Mouse (Mus musculus) heart, adult 2 months (tissue): Measurements from ENCODE around the gene Tpk1. TPM values are rescaled to one million over a fixed set of nuclear protein-coding genes. Genes with fewer than 3 reads are reported as not detected.

Source experiments
- DNase-seq, 2 experiments: peaks; one replicate each; pipeline ENCODE4 v3.0.0; 2021
- H3K27ac ChIP-seq: fragments of 200-600 bp; 2 replicates; pipeline ENCODE4 v1.8.1; 2022
- H3K27me3 ChIP-seq: fragments of 200-500 bp; 2 replicates; pipeline ENCODE4 v1.6.1; 2012; ENCODE audit warnings: mild to moderate bottlenecking, low read length, inconsistent platforms, mixed read lengths; ENCODE audit not compliant: control insufficient read depth, insufficient read depth
- H3K36me3 ChIP-seq: fragments of 200-500 bp; 2 replicates; pipeline ENCODE4 v1.6.1; 2012; ENCODE audit warnings: low read length, inconsistent platforms; ENCODE audit not compliant: control insufficient read depth, insufficient read depth
- H3K4me1 ChIP-seq: fragments of 200-500 bp; 2 replicates; pipeline ENCODE4 v1.6.1; 2011; ENCODE audit warnings: low read length; ENCODE audit not compliant: control insufficient read depth, insufficient read depth
- H3K4me3 ChIP-seq: fragments of 200-600 bp; 2 replicates; pipeline ENCODE4 v1.8.1; 2022
- H3K79me2 ChIP-seq: fragments of 200-500 bp; replicated peaks from 2 replicates; pipeline ENCODE4 v1.6.1; 2012; ENCODE audit warnings: mild to moderate bottlenecking, inconsistent platforms, low read length, moderate library complexity, mixed read lengths; ENCODE audit not compliant: control insufficient read depth, insufficient read depth
- H3K9ac ChIP-seq: fragments of 200-500 bp; 2 replicates; pipeline ENCODE4 v1.6.1; 2012; ENCODE audit warnings: low read depth, mild to moderate bottlenecking, control low read depth, inconsistent platforms, low read length, mixed read lengths
- CTCF ChIP-seq: fragments of 200-600 bp; IDR thresholded peaks from 2 replicates; pipeline ENCODE4 v1.8.1; 2022; ENCODE audit warnings: antibody characterized with exemption, mild to moderate bottlenecking, moderate library complexity
- EP300 ChIP-seq: fragments of 200-500 bp; IDR thresholded peaks from 2 replicates; pipeline ENCODE4 v1.6.1; 2011; ENCODE audit warnings: low read depth, low read length, control low read depth; ENCODE audit not compliant: insufficient read depth
- POLR2A ChIP-seq: fragments of 200-500 bp; IDR thresholded peaks from 2 replicates; pipeline ENCODE4 v1.6.1; 2011; ENCODE audit warnings: mild to moderate bottlenecking, low read depth, low read length, control low read depth; ENCODE audit not compliant: insufficient read depth
- WGBS: fragments of 180-500 bp; shearing (Covaris S2); methylation state at CpG from one replicate; pipeline ENCODE4 v1.1.7; 2018; 5-methylcytosine and 5-hydroxymethylcytosine counted together
- intact Hi-C: fragments of 180-260 bp; cut with DNase I; formaldehyde crosslinking; loops from one replicate; pipeline ENCODE4 v1.15.1; 2025
- polyA plus RNA-seq: library from polyadenylated mRNA; depleted of rRNA; stranded (reverse); fragments of >200 nt; gene quantifications from 2 replicates; pipeline ENCODE4 v1.2.3, GENCODE M21; 2012
- total RNA-seq, 2 experiments: library from RNA; stranded (reverse); gene quantifications; 2 replicates each; pipeline ENCODE4 v1.2.3; 2021

Tpk1 gene
- total and polyA plus RNA-seq, 3 experiments: 1.4 to 5.4 (median 1.9) TPM

- Histone ChIP-seq H3K79me2 (no peaks in the 10 kb centered on the region), H3K9ac (no peak overlapping the region), H3K36me3 (no peaks in the 10 kb centered on the region), H3K27ac (no peak overlapping the region), H3K4me1 (peaks cover 2% of the 10 kb centered on the region; the same call in 1 of the 2 replicates), H3K4me3 (no peak overlapping the region), H3K27me3 (no peaks in the 10 kb centered on the region)
- 74% methylated on average over 3 of the region's 3 CpGs for WGBS
- DNase-seq: no peak
- intact Hi-C loops: no loop called here
- no peak for TF ChIP-seq POLR2A
- no peak for TF ChIP-seq EP300
- no peak for TF ChIP-seq CTCF
Observed at GRCm38 (mm10) chr6:43384304-43384703, 281.8 kb downstream of the Tpk1 start.

GRCm38 (mm10) chr6:43382750-43383149, 283.3 kb downstream of the Tpk1 start:
- WGBS: 87% methylated on average over 3 of the region's 3 CpGs
- no peak overlapping the region for H3K27ac ChIP-seq
- no peaks in the 10 kb centered on the region for H3K27me3 ChIP-seq
- H3K9ac ChIP-seq: no peak overlapping the region
- H3K36me3 ChIP-seq: no peaks in the 10 kb centered on the region
- H3K4me1 ChIP-seq: peaks cover 2% of the 10 kb centered on the region; the same call in 1 of the 2 replicates
- no peaks in the 10 kb centered on the region for H3K79me2 ChIP-seq
- no peak overlapping the region for H3K4me3 ChIP-seq
- no peak for DNase-seq
- TF ChIP-seq EP300: no peak
- intact Hi-C loops: no loop called here

GRCm38 (mm10) chr6:43382284-43382683, 283.8 kb downstream of the Tpk1 start:
- DNase-seq: no peak
- Histone ChIP-seq H3K27ac (no peak overlapping the region), H3K27me3 (no peaks in the 10 kb centered on the region), H3K36me3 (no peaks in the 10 kb centered on the region), H3K4me1 (peaks cover 2% of the 10 kb centered on the region; the same call in 1 of the 2 replicates), H3K9ac (no peak overlapping the region), H3K79me2 (no peaks in the 10 kb centered on the region), H3K4me3 (no peak overlapping the region)
- 66% methylated on average over 3 of the region's 3 CpGs for WGBS
- no peak for TF ChIP-seq CTCF
- no peak for TF ChIP-seq POLR2A
- TF ChIP-seq EP300: no peak
- intact Hi-C loops: no loop called here

- H3K79me2 ChIP-seq: no peaks in the 10 kb centered on the region
- no peak overlapping the region for H3K4me3 ChIP-seq
- H3K4me1 ChIP-seq: no peaks in the 10 kb centered on the region
- no peak overlapping the region for H3K9ac ChIP-seq
- H3K27ac ChIP-seq: no peak overlapping the region
- intact Hi-C loops: no loop called here
- no peak for TF ChIP-seq EP300
- no peak for TF ChIP-seq POLR2A
- no peak for TF ChIP-seq CTCF
- WGBS: 92% methylated on average over 5 of the region's 5 CpGs
- no peaks in the 10 kb centered on the region for H3K36me3 ChIP-seq
- no peak for DNase-seq
- no peaks in the 10 kb centered on the region for H3K27me3 ChIP-seq
Observed at GRCm38 (mm10) chr6:43373206-43373605, 292.9 kb downstream of the Tpk1 start.

GRCm38 (mm10) chr6:43367434-43367945, 298.6 kb downstream of the Tpk1 start:
- no peaks in the 10 kb centered on the region for H3K27me3 ChIP-seq
- no peak overlapping the region for H3K27ac ChIP-seq
- H3K4me1 ChIP-seq: no peaks in the 10 kb centered on the region
- H3K36me3 ChIP-seq: no peaks in the 10 kb centered on the region
- no peaks in the 10 kb centered on the region for H3K79me2 ChIP-seq
- WGBS: 44% methylated on average over 1 of the region's 1 CpGs
- no peak for DNase-seq
- H3K4me3 ChIP-seq: no peak overlapping the region
- no peak overlapping the region for H3K9ac ChIP-seq
- intact Hi-C loops: no loop called here
- TF ChIP-seq EP300: no peak
- no peak for TF ChIP-seq POLR2A
- no peak for TF ChIP-seq CTCF

GRCm38 (mm10) chr6:43366952-43367351, 299.1 kb downstream of the Tpk1 start:
- H3K9ac ChIP-seq: no peak overlapping the region
- no peaks in the 10 kb centered on the region for H3K4me1 ChIP-seq
- intact Hi-C loops: no loop called here
- no peak overlapping the region for H3K27ac ChIP-seq
- TF ChIP-seq EP300: no peak
- no peak for TF ChIP-seq POLR2A
- no peak for TF ChIP-seq CTCF
- no peaks in the 10 kb centered on the region for H3K27me3 ChIP-seq
- no peak overlapping the region for H3K4me3 ChIP-seq
- WGBS: 57% methylated on average over 2 of the region's 2 CpGs
- H3K36me3 ChIP-seq: no peaks in the 10 kb centered on the region
- no peaks in the 10 kb centered on the region for H3K79me2 ChIP-seq
- DNase-seq: no peak

GRCm38 (mm10) chr6:43363917-43364316, 302.2 kb downstream of the Tpk1 start:
- DNase-seq: no peak
- TF ChIP-seq POLR2A (no peak), EP300 (no peak), CTCF (no peak)
- no peak overlapping the region for H3K9ac ChIP-seq
- H3K79me2 ChIP-seq: no peaks in the 10 kb centered on the region
- no peak overlapping the region for H3K4me3 ChIP-seq
- no peaks in the 10 kb centered on the region for H3K4me1 ChIP-seq
- no peaks in the 10 kb centered on the region for H3K36me3 ChIP-seq
- H3K27me3 ChIP-seq: no peaks in the 10 kb centered on the region
- WGBS: 93% methylated on average over 3 of the region's 3 CpGs
- H3K27ac ChIP-seq: no peak overlapping the region; the same call in 1 of the 2 replicates
- intact Hi-C loops: no loop called here
